Mouse (Mus musculus) heart, postnatal 4 days (tissue): Measurements from ENCODE around the gene Hoga1. TPM values are rescaled to one million over a fixed set of nuclear protein-coding genes. Genes with fewer than 3 reads are reported as not detected.

Source experiments
- DNase-seq: peaks from one replicate; pipeline ENCODE4 v3.0.0; 2021
- total RNA-seq, 2 experiments: library from RNA; stranded (reverse); gene quantifications; 2 replicates each; pipeline ENCODE4 v1.2.3; 2021

The Hoga1 gene
- total RNA-seq, 2 experiments from 2014 or later: 2.5 to 2.8 TPM

- no peak for DNase-seq
Measured at GRCm38 (mm10) chr19:42022542-42022848, 22.9 kb upstream of the Hoga1 start.

GRCm38 (mm10) chr19:42026158-42026557, 19.3 kb upstream of the Hoga1 start:
- DNase-seq: peak; percentile 90

- DNase-seq: no peak
Measured at GRCm38 (mm10) chr19:42031112-42031511, 14.3 kb upstream of the Hoga1 start.

GRCm38 (mm10) chr19:42033611-42034010, 11.8 kb upstream of the Hoga1 start:
- no peak for DNase-seq

GRCm38 (mm10) chr19:42034146-42034775, 11.1 kb upstream of the Hoga1 start:
- no peak for DNase-seq

- DNase-seq: no peak
Measured at GRCm38 (mm10) chr19:42034881-42035455, 10.4 kb upstream of the Hoga1 start.

- DNase-seq: peak; percentile 90
Measured at GRCm38 (mm10) chr19:42035456-42036248, 9.8 kb upstream of the Hoga1 start, which contains the start of gene Ankrd2. Gene Ankrd2 (plus strand): TSS chr19:42036000.

GRCm38 (mm10) chr19:42036357-42036756, 9.1 kb upstream of the Hoga1 start:
- no peak for DNase-seq

- DNase-seq: no peak
Measured at GRCm38 (mm10) chr19:42037167-42037702, 8.2 kb upstream of the Hoga1 start.

- DNase-seq: no peak
Measured at GRCm38 (mm10) chr19:42038310-42038709, 7.1 kb upstream of the Hoga1 start.

GRCm38 (mm10) chr19:42043988-42044387, 1.4 kb upstream of the Hoga1 start:
- DNase-seq: no peak

- no peak for DNase-seq
Measured at GRCm38 (mm10) chr19:42050251-42050650, 4.8 kb downstream of the Hoga1 start.

- DNase-seq: no peak
Measured at GRCm38 (mm10) chr19:42051351-42051750, 5.9 kb downstream of the Hoga1 start.

- DNase-seq: no peak
Measured at GRCm38 (mm10) chr19:42051948-42052347, 6.5 kb downstream of the Hoga1 start, which contains the start of gene 4933411K16Rik. Gene 4933411K16Rik (plus strand): TSS chr19:42052248.

- DNase-seq: no peak
Measured at GRCm38 (mm10) chr19:42054255-42054654, 8.8 kb downstream of the Hoga1 start.

- peak; percentile 64 for DNase-seq
Measured at GRCm38 (mm10) chr19:42055881-42056280, 10.5 kb downstream of the Hoga1 start.

- no peak for DNase-seq
Measured at GRCm38 (mm10) chr19:42056719-42057409, 11.5 kb downstream of the Hoga1 start.

- DNase-seq: no peak
Measured at GRCm38 (mm10) chr19:42058426-42058825, 13.0 kb downstream of the Hoga1 start.

GRCm38 (mm10) chr19:42061443-42061842, 16.0 kb downstream of the Hoga1 start:
- DNase-seq: no peak

- no peak for DNase-seq
Measured at GRCm38 (mm10) chr19:42068441-42069240, 23.2 kb downstream of the Hoga1 start.

GRCm38 (mm10) chr19:42069241-42069525, 23.8 kb downstream of the Hoga1 start:
- DNase-seq: peak; percentile 29

GRCm38 (mm10) chr19:42071221-42071620, 25.8 kb downstream of the Hoga1 start:
- DNase-seq: no peak
